Mouse (Mus musculus) megakaryocyte-erythroid progenitor cell, adult 5 weeks (primary cell): ENCODE data around the gene Mst1. TPM values are rescaled to one million over a fixed set of nuclear protein-coding genes. Genes with fewer than 3 reads are reported as not detected.

ENCODE experiments used
- polyA plus RNA-seq: library from polyadenylated mRNA; stranded (reverse); fragments of >175 nt; gene quantifications from 2 replicates; pipeline ENCODE4 v1.2.3, GENCODE M21; 2012

The Mst1 gene
- 0.28 TPM in 1 of 2 replicates, not detected in the other for polyA plus RNA-seq

GRCm38 (mm10) chr9:108080168-108080567 lies at the start of gene Mst1:
Gene Mst1, plus strand, starts transcription at chr9:108080436.

DNA sequence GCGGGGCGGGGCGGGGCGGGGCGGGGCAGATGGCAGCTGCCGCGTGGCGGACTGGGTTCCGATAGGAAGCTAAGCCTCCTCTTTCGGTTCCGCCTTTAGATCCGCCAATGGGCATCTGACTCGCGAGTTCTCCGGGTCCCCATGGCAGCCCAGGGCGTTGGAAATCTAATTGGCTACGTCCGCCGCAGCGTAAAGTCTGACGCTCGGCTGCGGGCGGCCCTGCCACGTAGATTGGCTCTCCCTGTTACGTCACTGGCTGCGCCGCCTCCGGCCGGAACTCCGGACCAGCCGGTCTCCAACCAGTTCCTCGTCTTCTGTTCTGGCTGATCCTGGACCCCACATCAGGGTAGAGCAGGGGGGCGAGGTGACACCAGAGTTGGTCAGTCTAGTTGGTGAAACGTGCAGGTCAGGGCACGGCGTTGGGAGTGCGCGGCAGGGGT lies 31.2 kb upstream of the Mst1 start, which contains the start of gene Gmppb:
Gene Gmppb, plus strand, starts transcription at position 227 of the 440 bp plus-strand sequence.

DNA sequence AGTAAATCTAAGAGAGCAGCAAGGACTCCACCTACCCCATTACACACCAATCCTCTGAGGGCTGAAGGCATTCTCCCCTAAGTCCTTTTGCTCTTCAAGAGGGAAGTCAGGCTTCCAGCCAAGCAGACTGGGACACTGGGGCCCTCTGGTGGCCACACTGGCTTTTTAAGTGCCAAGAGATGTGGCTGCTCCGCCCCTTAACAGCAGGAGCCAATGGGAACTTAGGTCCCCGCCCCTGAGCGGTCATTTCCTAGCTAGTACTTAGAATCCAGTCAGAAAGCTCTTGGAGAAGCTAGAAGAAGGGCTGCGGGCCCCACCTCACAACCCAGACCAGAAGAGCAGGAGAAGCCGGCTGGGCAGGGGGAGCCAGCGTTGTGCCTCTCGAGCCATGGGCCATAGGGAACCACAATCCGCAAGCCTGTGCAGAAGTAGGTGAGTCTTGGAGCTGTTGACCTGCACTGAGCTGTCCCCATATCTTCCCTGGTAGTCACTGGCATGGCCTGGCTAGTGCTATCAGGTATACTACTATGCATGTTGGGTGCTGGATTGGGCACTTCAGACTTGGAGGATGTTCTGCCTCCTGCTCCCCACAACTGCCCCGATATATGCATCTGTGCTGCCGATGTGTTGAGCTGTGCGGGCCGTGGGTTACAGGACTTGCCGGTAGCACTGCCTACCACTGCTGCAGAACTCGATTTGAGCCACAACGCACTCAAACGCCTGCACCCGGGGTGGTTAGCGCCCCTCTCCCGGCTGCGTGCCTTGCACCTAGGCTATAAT lies 27.2 kb upstream of the Mst1 start, which contains the start of gene Amigo3:
Gene Amigo3, plus strand, starts transcription at position 275 of the 780 bp plus-strand sequence.

DNA sequence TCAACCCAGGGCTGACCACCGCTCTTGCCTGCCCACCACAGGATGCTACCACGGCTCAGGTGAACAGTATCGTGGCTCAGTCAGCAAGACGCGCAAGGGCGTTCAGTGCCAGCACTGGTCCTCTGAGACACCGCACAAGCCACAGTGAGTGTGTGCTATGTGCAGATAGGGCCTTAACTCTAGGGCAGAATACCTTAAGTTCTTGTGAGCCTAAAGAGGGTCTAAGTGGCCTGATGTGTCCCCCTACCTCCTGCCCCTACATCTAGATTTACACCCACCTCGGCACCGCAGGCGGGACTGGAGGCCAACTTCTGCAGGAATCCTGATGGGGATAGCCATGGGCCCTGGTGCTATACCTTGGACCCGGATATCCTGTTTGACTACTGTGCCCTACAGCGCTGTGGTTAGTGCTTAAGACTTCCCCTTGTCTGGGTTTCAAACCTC lies 2.8 kb downstream of the Mst1 start, which contains the start of gene Rnf123:
Gene Rnf123, minus strand, starts transcription at position 359 of the 444 bp plus-strand sequence.

DNA sequence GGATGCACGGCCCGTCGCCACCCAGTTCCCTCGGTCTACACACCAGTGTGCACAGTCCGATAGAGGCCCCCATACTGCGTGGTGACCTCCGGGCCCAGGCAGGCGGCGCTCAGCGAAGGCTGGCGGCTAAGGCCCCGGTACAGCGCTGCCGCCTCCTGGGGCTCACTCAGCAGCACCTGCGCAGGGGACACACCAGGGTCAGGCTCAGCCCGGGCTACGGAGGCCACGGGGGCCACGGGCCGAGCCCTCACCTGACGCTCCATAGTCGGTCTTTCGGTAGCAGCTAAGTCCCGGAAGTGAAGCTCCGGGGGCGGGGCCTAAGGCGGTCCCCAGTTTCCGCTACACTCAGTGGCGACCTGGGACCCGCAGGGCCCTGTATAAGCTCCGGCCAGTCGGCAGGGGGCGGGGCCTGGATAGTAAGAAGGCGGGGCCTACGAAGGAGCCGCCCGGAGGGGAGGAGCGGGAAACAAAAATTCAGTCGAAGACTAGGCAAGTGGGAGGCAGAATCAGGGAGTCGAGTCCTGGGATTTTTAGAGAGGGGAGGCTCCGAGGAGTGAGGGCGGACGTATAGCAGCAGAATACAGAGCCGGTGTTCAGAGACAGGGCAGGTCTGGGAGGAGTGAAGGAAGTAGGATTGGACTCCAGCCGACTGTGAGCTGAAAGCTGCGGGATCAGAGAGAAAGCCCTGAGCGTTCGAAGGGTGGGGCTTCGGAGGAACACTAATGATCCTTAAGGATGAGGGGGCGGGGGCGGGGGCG lies 14.1 kb downstream of the Mst1 start, which contains the start of gene Apeh:
Gene Apeh, minus strand, starts transcription at position 423 of the 758 bp plus-strand sequence.

Other genes starting within 250 kb of the Mst1 start
- gene Rbm6, start 207.2 kb upstream of the Mst1 start, polyA plus RNA-seq, result 21.8 and 30.9 TPM in 2 replicates
- gene Mon1a, start 192.3 kb upstream of the Mst1 start, polyA plus RNA-seq, result 22.6 and 23.1 TPM in 2 replicates
- 0.18 and 0.50 TPM in 2 replicates for gene Mst1r, start 173.6 kb upstream of the Mst1 start, polyA plus RNA-seq
- gene Actl11, start 152.0 kb upstream of the Mst1 start, polyA plus RNA-seq, result not detected in 2 replicates
- gene Camkv, start 144.8 kb upstream of the Mst1 start, polyA plus RNA-seq, result 0.26 and 0.68 TPM in 2 replicates
- 2.5 and 4.6 TPM in 2 replicates for gene Traip, start 130.3 kb upstream of the Mst1 start, polyA plus RNA-seq
- gene Uba7, start 104.9 kb upstream of the Mst1 start, polyA plus RNA-seq, result 30.7 and 41.6 TPM in 2 replicates
- 0.25 and 0.33 TPM in 2 replicates for gene Gm20661, start 97.4 kb upstream of the Mst1 start, polyA plus RNA-seq
- gene Inka1, start 94.6 kb upstream of the Mst1 start, polyA plus RNA-seq, result 69.0 and 83.7 TPM in 2 replicates
- gene Cdhr4, start 87.9 kb upstream of the Mst1 start, polyA plus RNA-seq, result 0.28 and 1.4 TPM in 2 replicates
- 0.04 and 0.06 TPM in 2 replicates for gene Gm20662, start 84.1 kb upstream of the Mst1 start, polyA plus RNA-seq
- 55.9 and 63.3 TPM in 2 replicates for gene Ip6k1, start 77.9 kb upstream of the Mst1 start, polyA plus RNA-seq
- gene Gmppb, start 31.2 kb upstream of the Mst1 start, polyA plus RNA-seq, result 14.6 and 19.6 TPM in 2 replicates
- 2.5 TPM in 2 replicates for gene Amigo3, start 27.3 kb upstream of the Mst1 start, polyA plus RNA-seq
- gene Rnf123, start 2.9 kb downstream of the Mst1 start, polyA plus RNA-seq, result 100 and 113 TPM in 2 replicates
- gene Apeh, start 14.2 kb downstream of the Mst1 start, polyA plus RNA-seq, result 48.2 and 48.5 TPM in 2 replicates
- gene Bsn, start 109.9 kb downstream of the Mst1 start, polyA plus RNA-seq, result 9.8 and 12.3 TPM in 2 replicates
- gene Dag1, start 183.5 kb downstream of the Mst1 start, polyA plus RNA-seq, result 12.5 and 12.7 TPM in 2 replicates
- gene Nicn1, start 210.0 kb downstream of the Mst1 start, polyA plus RNA-seq, result 0.28 and 0.59 TPM in 2 replicates
- 0.04 and 0.23 TPM in 2 replicates for gene Amt, start 216.4 kb downstream of the Mst1 start, polyA plus RNA-seq
- 110 and 123 TPM in 2 replicates for gene Rhoa, start 225.7 kb downstream of the Mst1 start, polyA plus RNA-seq
- 1.8 and 2.2 TPM in 2 replicates for gene Tcta, start 225.7 kb downstream of the Mst1 start, polyA plus RNA-seq